Mouse (Mus musculus) cerebellum, adult 2 months (tissue): Measurements from ENCODE around the gene Srsf11. TPM values are rescaled to one million over a fixed set of nuclear protein-coding genes. Genes with fewer than 3 reads are reported as not detected.

Experiments
- DNase-seq, 2 experiments: peaks; one replicate each; pipeline ENCODE4 v3.0.0; 2021
- H3K27ac ChIP-seq: fragments of 200-500 bp; 2 replicates; pipeline ENCODE4 v1.5.1; 2012; ENCODE audit warnings: low read length, control low read depth, inconsistent platforms; ENCODE audit not compliant: insufficient read depth
- H3K27me3 ChIP-seq: fragments of 200-500 bp; 2 replicates; pipeline ENCODE4 v1.6.1; 2012; ENCODE audit warnings: inconsistent platforms, mild to moderate bottlenecking, low read length, moderate library complexity; ENCODE audit not compliant: control insufficient read depth, insufficient read depth
- H3K4me1 ChIP-seq: fragments of 200-500 bp; 2 replicates; pipeline ENCODE4 v1.6.1; 2011; ENCODE audit warnings: low read length; ENCODE audit not compliant: control insufficient read depth, insufficient read depth
- H3K4me3 ChIP-seq: fragments of 200-500 bp; replicated peaks from 2 replicates; pipeline ENCODE3; 2011; ENCODE audit warnings: mild to moderate bottlenecking, low read depth, low read length, control low read depth; ENCODE audit not compliant: insufficient read depth
- CTCF ChIP-seq: fragments of 200-500 bp; IDR thresholded peaks from 2 replicates; pipeline ENCODE4 v1.5.1; 2011; ENCODE audit warnings: low read depth, mild to moderate bottlenecking, control low read depth, low read length, moderate library complexity, borderline replicate concordance; ENCODE audit not compliant: insufficient read depth
- POLR2A ChIP-seq: fragments of 200-500 bp; IDR thresholded peaks from 2 replicates; pipeline ENCODE4 v1.6.1; 2011; ENCODE audit warnings: low read length, control low read depth, borderline replicate concordance; ENCODE audit not compliant: insufficient read depth
- WGBS: fragments of 180-500 bp; shearing (Covaris S2); methylation state at CpG from one replicate; pipeline ENCODE4 v1.1.7; 2018; 5-methylcytosine and 5-hydroxymethylcytosine counted together
- polyA plus RNA-seq: library from polyadenylated mRNA; depleted of rRNA; stranded (reverse); fragments of >200 nt; gene quantifications from 2 replicates; pipeline ENCODE4 v1.2.3, GENCODE M21; 2012; rRNA removed

Gene Srsf11
- 419 and 433 TPM in 2 replicates for polyA plus RNA-seq

DNA sequence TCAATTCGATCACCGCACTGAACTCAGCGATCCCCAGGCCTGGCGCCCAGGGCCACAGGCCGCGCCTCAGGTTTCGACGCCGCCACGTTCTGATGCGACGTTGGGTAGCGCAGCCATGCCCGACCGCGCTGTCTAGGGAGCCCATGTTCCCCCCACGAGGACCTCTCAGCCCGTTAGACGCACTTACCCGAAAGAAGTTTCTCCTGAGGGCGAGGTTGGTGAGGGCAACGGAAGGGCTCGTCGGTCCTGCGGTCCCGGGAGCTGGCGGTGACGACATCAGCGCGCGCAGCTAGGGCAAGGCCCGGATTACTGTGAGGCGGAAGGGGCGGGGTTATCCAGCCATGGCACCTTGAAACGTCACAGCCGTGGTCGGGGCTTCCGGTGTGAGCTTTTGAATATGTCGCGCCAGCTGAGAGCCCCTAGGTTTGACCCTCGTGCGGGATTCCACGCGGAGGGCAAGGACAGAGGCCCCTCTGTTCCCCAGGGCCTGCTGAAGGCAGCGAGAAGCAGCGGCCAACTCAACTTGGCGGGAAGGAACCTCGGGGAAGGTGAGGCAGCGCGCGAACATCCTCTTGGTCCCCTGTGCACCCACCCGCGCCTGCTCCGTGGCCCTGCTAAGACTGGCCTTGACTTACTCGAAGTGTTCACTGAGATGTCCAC, at the start of gene Srsf11, which contains the start of gene Lrrc40:
TSS of gene Srsf11 (minus strand) at position 311 of the 660 bp plus-strand sequence.
TSS of gene Lrrc40 (plus strand) at position 334 of the 660 bp plus-strand sequence.
- TF ChIP-seq CTCF (no peak), POLR2A (peak; percentile 79)
- Histone ChIP-seq H3K4me3 (peak within 1 kb of the TSS; percentile 94), H3K4me1 (no peaks in the 10 kb centered on the region; the same call in 1 of the 2 replicates), H3K27ac (peak within 1 kb of the TSS; percentile 87), H3K27me3 (no peaks in the 10 kb centered on the region)
- DNase-seq = peak; percentile 95
- WGBS = under 1% methylated on average over 55 of the region's 55 CpGs

DNA sequence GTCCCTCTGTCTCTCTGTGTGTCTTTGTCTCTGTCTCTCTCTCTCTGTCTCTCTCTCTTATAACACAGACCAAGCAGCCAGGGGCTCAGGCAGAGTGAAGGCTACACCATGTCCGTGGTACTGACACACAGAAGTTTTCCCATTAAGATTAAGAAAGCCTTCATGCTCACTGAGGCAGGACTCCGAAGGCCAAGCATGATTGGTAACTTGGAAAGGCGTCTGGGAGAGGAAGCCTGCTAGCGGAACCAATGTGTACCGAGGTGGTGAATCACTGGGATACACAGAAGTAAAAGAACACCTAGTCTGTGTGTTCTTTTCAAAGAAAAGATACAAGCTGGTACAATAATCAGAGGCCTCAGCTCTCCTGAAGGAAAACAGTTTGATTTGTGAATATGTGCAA, 41.4 kb upstream of the Srsf11 start:
- Histone ChIP-seq H3K4me1 (no peaks in the 10 kb centered on the region), H3K27ac (no peak overlapping the region), H3K27me3 (no peaks in the 10 kb centered on the region), H3K4me3 (no peak overlapping the region)
- 62% methylated on average over 5 of the region's 5 CpGs for WGBS
- TF ChIP-seq CTCF (no peak), POLR2A (no peak)
- no peak for DNase-seq

DNA sequence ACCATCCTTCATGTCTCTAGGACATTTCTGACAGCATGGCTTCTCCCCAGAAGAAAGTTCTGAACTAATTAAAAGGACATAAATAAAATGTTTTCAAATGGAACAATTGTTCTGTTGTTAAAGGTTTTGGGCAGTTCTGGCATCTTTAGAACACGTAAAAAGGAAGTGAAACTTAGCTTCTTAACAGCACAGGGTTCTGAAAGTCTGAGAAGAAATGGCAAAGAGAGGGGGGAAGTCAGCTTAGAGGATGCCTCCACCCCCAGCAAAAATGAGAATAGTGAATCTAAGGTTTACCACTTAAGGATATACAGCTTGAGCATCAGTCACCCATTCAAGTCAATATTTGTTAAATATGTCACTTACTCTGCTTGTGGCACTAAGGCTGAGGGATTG, 40.9 kb upstream of the Srsf11 start:
- no peak overlapping the region for H3K4me3 ChIP-seq
- DNase-seq = no peak
- H3K27ac ChIP-seq = no peak overlapping the region
- 48% methylated on average over 1 of the region's 1 CpGs for WGBS
- no peaks in the 10 kb centered on the region for H3K4me1 ChIP-seq
- H3K27me3 ChIP-seq = no peaks in the 10 kb centered on the region
- TF ChIP-seq POLR2A = no peak
- TF ChIP-seq CTCF = no peak

DNA sequence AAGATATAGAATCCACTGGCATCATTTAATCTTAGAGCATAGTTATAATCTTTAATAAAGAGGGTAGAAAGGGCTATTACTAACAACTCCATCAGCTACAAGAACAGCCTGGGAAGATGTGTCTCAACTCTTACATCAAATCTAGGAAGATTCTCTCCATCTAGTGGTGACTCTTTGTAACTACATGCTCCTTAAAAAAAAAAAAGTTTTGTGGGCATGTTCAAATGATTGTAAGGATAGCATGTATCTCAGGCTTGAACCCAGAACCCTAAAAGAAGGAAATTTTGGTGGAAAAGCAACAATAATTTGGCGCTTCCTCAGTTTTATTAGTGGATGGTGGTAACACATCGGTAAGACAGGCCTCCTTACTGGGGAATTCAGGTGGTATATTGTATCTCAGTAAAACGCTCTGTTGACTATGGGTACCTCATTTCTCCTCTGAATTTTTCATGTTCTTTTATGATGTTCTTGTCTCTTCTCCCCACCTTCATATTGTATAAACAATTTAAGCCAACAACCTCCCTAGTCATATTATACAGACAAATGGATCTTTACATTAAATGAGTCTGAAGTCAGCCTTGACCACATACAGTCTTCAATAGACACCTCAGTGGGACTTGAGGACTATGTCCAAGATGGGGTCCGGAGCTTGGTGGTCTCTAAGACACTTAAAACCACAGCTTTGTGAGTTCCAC, 40.4 kb upstream of the Srsf11 start:
- Histone ChIP-seq H3K4me3 (no peak overlapping the region), H3K27me3 (no peaks in the 10 kb centered on the region), H3K4me1 (no peaks in the 10 kb centered on the region), H3K27ac (no peak overlapping the region)
- TF ChIP-seq CTCF (peak; percentile 25; the same call in 1 of the 2 replicates), POLR2A (no peak)
- DNase-seq = peak in 1 of 2 experiments; percentile 12
- 43% methylated on average over 4 of the region's 4 CpGs for WGBS

DNA sequence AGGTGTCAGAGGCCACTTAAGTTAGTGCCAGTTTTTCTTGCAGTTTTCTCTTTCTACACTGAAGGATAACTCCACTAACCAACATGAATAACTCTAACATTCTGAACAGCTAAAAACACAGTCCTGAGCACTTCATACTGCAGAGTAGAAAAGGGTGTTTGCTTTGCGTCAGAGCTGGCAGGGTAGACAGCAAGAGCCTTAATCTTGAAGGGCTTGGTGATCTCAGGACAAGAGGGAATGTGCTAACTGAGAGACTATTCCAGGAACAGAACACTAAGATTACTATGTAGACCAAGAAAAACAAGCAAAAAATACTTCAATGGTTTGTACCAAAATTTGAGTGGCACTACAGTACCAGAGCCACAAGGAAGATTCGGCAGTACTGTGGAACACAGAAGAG, 38.6 kb upstream of the Srsf11 start:
- H3K27ac ChIP-seq = no peak overlapping the region
- 90% methylated on average over 2 of the region's 2 CpGs for WGBS

DNA sequence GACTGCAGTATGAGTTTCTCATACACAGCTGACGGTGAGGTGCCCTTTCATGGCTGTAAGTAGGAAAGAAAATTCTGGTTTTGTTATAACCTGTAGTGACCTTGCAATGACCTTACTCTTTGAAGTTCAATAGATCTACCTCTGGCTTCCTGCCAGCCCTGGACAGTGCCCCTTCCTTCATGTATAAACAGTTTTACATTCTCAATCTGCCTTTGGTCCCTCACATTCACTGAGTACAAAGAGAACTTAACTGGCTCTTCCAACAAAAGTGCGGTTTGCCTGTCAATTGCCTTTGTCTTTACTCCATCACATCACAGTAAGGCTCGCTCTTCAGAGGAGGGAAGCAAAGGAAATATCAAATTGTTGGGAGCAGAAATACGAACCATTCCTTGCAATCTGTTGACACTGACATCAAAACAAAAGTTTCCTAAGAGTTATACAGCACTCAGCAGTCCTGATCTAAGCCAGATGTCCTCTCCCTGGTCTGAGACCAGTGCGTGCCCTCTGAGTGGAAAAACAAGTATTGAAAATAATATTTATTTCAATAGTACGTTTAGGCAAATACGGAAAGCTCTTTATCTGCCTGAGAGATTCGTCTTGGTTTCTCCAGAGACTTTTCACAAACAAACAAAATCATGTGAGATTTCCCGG, 32.3 kb upstream of the Srsf11 start:
- Histone ChIP-seq H3K27me3 (no peaks in the 10 kb centered on the region), H3K4me1 (no peaks in the 10 kb centered on the region), H3K4me3 (no peak overlapping the region), H3K27ac (no peak overlapping the region)
- DNase-seq = no peak
- no peak for TF ChIP-seq CTCF
- no peak for TF ChIP-seq POLR2A
- 88% methylated on average over 9 of the region's 9 CpGs for WGBS

More for the DNA sequence above, 38.6 kb upstream of the Srsf11 start:
- Histone ChIP-seq H3K4me1 (no peaks in the 10 kb centered on the region), H3K27me3 (no peaks in the 10 kb centered on the region), H3K4me3 (no peak overlapping the region)
- TF ChIP-seq POLR2A (no peak), CTCF (no peak)
- no peak for DNase-seq

DNA sequence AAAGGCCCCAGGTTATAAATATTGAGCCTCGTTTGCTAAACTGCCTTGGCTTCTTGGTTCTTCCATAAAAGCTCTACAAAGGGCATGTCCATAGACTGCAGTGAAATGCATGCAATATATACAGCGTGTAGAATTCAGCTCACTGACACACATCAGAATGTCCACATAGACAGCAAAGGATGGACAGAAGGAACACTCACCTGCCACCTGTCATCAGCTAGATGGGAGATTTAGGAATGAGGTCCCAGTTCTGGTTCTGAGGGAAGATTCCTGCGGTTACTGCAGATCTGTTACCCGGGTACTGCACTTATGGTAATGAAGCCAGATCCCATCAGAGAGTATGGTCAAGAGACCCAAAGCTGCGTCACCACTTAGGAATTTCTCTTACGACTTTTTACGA, 31.5 kb upstream of the Srsf11 start:
- Histone ChIP-seq H3K4me1 (no peaks in the 10 kb centered on the region), H3K4me3 (no peak overlapping the region), H3K27ac (no peak overlapping the region), H3K27me3 (no peaks in the 10 kb centered on the region)
- no peak for DNase-seq
- 91% methylated on average over 7 of the region's 7 CpGs for WGBS
- TF ChIP-seq POLR2A = no peak
- TF ChIP-seq CTCF = no peak
